Mouse (Mus musculus) fibroblast of lung, adult 2 months (primary cell): Measurements from ENCODE around the gene Plac9a.
"Not testable (repeated sequence)": the region's sequence is repeated elsewhere in the genome, so short reads cannot be mapped to it uniquely, and the experiment has no call there.

ENCODE experiments used
- DNase-seq: peaks from one replicate; pipeline ENCODE4 v3.0.0-alpha.2; 2011; ENCODE audit warnings: low read depth

Plac9a gene

DNA sequence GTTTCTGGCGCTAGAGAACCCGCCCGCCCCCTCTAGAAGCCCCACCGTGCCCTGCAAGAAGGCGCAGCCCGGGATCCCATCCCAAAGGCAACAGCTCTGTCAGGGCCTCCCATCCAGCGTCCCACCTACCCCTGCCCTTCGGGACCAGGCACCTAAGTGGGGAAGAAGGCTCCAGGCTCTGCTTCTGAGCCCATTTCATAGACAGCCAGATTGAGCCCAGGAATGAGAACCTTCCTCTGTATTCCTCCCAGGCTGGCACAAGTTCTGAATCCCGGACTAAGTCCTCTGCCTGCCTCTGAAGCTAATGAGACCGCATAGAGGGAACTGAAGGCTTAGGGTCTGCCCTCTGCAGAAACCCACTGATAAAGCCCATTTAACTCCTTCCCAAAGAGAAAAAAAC, at the start of gene Plac9a:
Plac9a (minus strand) TSS at position 101 of the 400 bp plus-strand sequence.
- DNase-seq: not testable (repeated sequence)

DNA sequence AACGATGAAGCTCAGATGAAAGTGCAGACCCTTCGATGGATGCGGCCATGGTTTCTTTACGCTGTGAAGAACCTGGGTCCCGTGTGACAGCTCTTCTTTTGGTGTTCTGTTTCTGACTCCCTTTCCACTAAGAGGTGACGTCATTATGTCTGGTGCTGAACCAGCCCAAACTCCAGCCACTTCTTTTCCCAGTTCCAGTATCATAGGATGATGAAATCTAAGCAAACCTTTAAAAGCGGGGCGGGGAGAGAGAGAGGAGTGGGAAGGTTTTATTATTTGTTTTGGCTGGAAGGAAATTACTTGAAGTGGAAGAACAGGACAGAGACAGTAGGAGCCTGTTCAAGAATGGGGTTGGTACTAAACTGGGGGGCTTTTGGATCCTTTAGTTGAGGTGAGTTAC, 35.1 kb upstream of the Plac9a start, which contains the start of gene Cphx1:
Cphx1 (plus strand) TSS at position 301 of the 400 bp plus-strand sequence.
- not testable (repeated sequence) for DNase-seq

GRCm38 (mm10) chr14:25936867-25937630, 34.1 kb upstream of the Plac9a start:
- DNase-seq: not testable (repeated sequence)

DNA sequence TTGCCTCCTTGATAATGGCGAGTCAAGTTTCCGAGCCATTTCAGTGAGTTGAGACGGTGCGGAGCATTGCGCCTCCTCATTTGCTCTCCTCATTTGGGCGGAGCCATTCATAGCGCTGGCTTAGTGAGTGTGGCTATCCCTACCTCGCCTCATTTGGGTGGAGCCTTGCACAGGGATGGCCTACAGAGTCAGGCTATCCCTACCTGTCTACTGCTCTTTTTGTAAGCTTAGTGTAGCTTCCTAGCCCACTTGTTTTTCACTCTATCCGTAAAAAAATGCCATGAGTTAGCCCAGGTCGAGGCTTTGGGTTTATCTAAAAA, 24.6 kb upstream of the Plac9a start, which contains the start of gene Tmem254a:
Tmem254a (minus strand) TSS at position 111 of the 320 bp plus-strand sequence.
- DNase-seq: not testable (repeated sequence)

GRCm38 (mm10) chr14:25926814-25927561, 24.1 kb upstream of the Plac9a start:
- not testable (repeated sequence) for DNase-seq

DNA sequence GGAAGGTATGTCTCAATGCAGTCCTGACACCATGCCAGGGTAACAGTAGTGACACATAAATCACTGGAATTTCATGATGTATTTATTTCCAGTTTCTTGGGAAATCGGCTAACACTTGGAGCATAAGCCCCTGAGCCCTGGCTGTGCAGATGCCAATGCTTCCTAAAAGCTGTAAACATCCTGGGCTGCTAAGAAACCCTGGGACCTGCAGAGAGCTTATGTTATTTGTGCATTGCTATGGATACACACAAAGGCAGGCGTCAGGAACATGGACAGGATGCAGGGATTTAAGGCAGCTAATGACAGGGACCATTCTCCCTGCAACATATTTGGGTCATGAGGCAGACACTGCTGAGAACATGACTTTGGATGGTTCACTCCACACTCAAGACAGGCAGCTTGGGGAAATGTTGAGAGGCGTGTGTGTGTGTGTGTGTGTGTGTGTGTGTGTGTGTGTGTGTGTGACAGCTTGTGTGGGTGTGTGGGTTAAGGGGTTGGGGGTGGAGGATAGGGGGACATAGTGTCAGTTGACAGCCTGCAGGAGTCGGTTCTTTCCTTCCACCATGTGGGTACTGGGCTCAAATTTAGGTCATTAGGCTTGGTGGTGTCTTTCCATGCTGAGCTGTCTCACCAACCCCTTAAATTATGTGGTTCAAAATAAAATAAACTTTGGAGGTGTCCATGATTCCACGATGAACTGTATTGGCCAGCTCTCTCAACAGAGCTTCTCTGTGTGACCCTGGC, 15.7 kb upstream of the Plac9a start:
- not testable (repeated sequence) for DNase-seq

GRCm38 (mm10) chr14:25908976-25909375, 6.1 kb upstream of the Plac9a start:
- not testable (repeated sequence) for DNase-seq

DNA sequence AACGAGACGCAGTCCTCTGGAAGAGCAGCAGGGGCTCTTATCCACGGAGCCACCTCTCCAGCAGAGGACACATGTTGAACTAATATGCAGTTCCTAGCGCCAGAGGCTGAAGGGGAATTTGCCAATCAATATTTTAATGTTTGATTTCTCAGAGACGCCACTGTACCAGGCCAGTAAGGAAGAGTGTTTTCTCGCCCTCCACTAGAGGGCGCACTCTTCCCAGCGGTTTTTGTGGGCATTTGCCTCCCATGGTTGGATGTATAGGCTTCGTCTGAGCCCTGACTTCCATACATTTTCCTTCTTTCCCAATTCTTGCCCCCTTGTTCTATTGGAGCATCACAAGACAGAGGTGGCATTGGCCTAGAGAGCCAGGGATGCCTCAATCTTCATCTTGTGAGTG, 4.4 kb upstream of the Plac9a start:
- DNase-seq: not testable (repeated sequence)

DNA sequence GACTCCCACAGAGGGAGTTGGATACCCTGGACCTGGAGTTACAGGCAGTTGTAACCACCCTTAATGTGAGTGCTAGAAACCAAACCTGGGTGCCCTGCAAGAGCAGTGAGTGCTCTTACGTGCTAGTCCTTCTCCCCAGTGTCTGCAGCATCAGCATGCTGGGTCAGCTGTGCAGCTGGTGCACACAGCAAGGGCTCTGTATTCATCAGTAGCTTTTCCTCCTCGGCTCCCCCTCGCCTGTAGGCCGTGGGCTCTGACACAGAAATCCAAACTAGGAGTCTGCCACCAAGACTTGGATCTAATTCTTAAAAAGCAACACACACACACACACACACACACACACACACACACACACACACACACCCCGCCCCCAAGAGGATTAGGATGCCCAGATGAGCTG, 2.3 kb upstream of the Plac9a start:
- DNase-seq: not testable (repeated sequence)

DNA sequence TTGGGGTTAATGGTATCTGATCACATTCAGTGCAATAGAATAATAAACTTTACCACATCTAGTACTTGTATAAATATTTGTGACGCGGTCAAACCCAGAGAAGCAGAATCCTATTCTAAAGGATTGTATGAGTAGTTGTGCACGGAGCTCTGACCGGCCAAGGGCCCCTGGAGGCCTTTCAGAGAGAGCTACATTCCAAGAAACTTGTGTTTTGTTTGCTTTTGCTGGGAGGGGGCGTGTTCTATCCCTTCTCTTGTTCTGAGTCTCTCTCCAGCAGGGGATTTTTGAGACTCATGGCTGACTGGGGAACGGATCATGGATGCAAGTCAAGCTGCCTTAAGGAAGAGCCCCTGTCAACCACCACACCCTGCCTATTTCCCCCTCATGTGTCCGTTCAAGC, 7.2 kb downstream of the Plac9a start:
- DNase-seq: not testable (repeated sequence)

DNA sequence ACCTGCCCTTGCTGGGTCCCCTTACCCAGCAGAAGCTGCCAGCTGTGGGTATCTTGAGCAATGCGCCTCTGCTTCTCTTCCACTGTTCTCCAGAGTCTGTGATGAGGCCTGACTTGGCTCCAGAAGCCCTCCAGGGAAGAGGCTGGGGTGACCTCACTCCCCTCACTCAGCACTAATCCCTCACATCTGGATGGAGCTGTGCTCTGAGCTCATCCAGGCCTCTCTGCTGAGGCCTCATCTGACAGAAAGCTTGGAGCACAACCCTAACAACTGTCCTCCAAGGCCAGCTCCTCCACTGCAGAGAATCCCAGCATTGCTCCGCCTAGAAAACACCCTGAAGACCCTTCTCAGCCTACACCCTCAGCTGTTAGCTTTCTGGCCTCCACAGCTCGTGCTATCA, 8.3 kb downstream of the Plac9a start:
- DNase-seq: not testable (repeated sequence)

DNA sequence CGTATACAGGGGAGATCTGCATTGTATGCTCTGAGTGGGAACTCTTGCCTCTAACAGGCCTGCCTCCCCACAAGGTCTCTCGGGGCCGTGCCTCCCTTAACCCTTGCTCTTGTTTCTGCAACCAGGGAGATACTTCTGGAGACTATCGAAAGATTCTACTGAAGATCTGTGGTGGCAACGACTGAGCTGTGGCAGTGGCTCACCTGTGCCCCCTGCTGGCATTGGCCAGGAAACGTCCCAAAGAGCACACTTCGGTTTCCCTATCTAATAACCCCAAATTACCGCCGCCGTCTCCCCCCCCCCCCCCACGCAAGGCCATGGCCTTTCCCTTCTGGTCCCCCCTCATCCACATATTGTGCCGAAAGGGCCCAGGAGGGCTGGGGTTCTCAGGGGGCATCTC, 17.0 kb downstream of the Plac9a start:
- not testable (repeated sequence) for DNase-seq

GRCm38 (mm10) chr14:25881769-25882168, 21.1 kb downstream of the Plac9a start:
- not testable (repeated sequence) for DNase-seq

GRCm38 (mm10) chr14:25876640-25877039, 26.3 kb downstream of the Plac9a start:
- DNase-seq: not testable (repeated sequence)

GRCm38 (mm10) chr14:25872461-25873415, 30.2 kb downstream of the Plac9a start:
- no peak for DNase-seq

- no peak for DNase-seq
Observed at GRCm38 (mm10) chr14:25869135-25869878, 33.6 kb downstream of the Plac9a start.

- no peak for DNase-seq
Observed at GRCm38 (mm10) chr14:25868706-25869105, 34.2 kb downstream of the Plac9a start.

DNA sequence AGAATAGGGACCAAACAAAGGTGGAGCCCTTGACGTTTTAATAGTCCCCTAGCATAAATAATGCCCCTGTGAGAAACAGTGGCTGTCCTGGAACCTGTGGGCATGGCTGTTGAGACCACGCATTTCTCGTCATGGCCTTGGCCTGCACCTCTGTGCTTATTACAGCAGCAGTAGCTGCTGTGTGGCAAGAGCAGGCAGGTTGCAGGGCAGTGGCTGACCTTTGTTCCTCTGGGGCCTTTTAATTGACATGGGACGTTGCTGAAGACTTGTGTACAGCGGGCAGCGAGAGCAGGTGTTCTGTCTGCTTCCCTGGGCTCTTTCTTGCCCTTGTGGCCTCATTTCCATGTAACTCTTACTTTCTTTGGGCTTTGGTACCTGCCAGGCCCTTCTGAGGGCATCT, 35.1 kb downstream of the Plac9a start:
- no peak for DNase-seq

DNA sequence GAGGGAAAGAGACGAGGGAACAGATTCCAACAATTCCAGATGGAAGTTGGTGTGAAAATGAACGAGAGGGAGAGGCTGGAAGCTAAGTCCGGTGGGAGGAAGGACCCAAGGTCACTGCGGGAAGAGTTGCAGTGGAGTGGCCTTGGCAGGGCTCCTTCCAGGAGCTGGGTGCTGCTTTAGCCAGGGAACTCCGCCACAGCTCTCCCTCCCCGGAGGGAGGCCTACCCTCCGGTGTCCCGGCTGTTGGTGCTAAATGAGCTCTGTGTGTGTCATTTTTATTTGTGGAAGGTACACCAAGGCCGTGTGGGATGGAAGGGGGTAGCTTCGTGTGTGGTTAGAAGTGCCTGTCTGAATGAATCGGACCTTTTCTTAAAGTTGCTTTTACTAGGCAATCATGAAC, 36.1 kb downstream of the Plac9a start:
- DNase-seq: no peak

- DNase-seq: no peak
Observed at GRCm38 (mm10) chr14:25866384-25866783, 36.5 kb downstream of the Plac9a start.
